Mouse (Mus musculus) embryo, embryonic 10.5 days (tissue): ENCODE measurements at regions not wholly inside any gene's neighbourhood (a gene's known extent, or its start where the extent isn't known, plus 50 kb on each side); places are given as distances from the start of the nearest gene placed in this dataset.

Experiments used
- DNase-seq: peaks from one replicate; pipeline ENCODE4 v3.0.0-alpha.2; 2015; ENCODE audit warnings: low spot score

- no peak for DNase-seq
These were observed 614.4 kb downstream of the Ntrk3 start for GRCm38 (mm10) chr7:78123386-78123785.

GRCm38 (mm10) chr7:78121151-78121486 is 616.7 kb downstream of the Ntrk3 start:
- DNase-seq: no peak

- peak; percentile 46 for DNase-seq
These were observed 617.2 kb downstream of the Ntrk3 start for GRCm38 (mm10) chr7:78120462-78121150.

GRCm38 (mm10) chr7:78119809-78120208 is 618.0 kb downstream of the Ntrk3 start:
- DNase-seq: no peak

GRCm38 (mm10) chr7:78111291-78111690 is 626.5 kb downstream of the Ntrk3 start:
- no peak for DNase-seq

- DNase-seq: no peak
These were observed 634.1 kb downstream of the Ntrk3 start for GRCm38 (mm10) chr7:78103536-78104279.

GRCm38 (mm10) chr7:78102396-78102795 is 635.4 kb downstream of the Ntrk3 start:
- DNase-seq: no peak

- DNase-seq: no peak
These were observed 651.2 kb downstream of the Ntrk3 start for GRCm38 (mm10) chr7:78086566-78087008.

GRCm38 (mm10) chr7:78085783-78086565 is 651.8 kb downstream of the Ntrk3 start:
- DNase-seq: peak; percentile 29

GRCm38 (mm10) chr7:78079708-78080107 is 658.1 kb downstream of the Ntrk3 start:
- no peak for DNase-seq

- DNase-seq: peak; percentile 40
These were observed 666.7 kb downstream of the Ntrk3 start for GRCm38 (mm10) chr7:78071131-78071530.

GRCm38 (mm10) chr7:78061631-78062030 is 676.2 kb downstream of the Ntrk3 start:
- no peak for DNase-seq

- no peak for DNase-seq
These were observed 688.2 kb downstream of the Ntrk3 start for GRCm38 (mm10) chr7:78049606-78050005.

GRCm38 (mm10) chr7:78045456-78045855 is 692.4 kb downstream of the Ntrk3 start:
- no peak for DNase-seq

- DNase-seq: no peak
These were observed 706.8 kb downstream of the Ntrk3 start for GRCm38 (mm10) chr7:78031032-78031431.

- DNase-seq: peak; percentile 28
These were observed 710.7 kb downstream of the Ntrk3 start for GRCm38 (mm10) chr7:78026992-78027615.

GRCm38 (mm10) chr7:78023591-78023990 is 714.2 kb downstream of the Ntrk3 start:
- no peak for DNase-seq

GRCm38 (mm10) chr7:78023075-78023474 is 714.7 kb downstream of the Ntrk3 start:
- no peak for DNase-seq

- DNase-seq: no peak
These were observed 724.2 kb downstream of the Ntrk3 start for GRCm38 (mm10) chr7:78013631-78014030.

GRCm38 (mm10) chr7:78003086-78003485 is 734.7 kb downstream of the Ntrk3 start:
- no peak for DNase-seq

GRCm38 (mm10) chr7:77993840-77994239 is 744.0 kb downstream of the Ntrk3 start:
- no peak for DNase-seq

- no peak for DNase-seq
These were observed 747.7 kb downstream of the Ntrk3 start for GRCm38 (mm10) chr7:77990150-77990549.
